Mouse (Mus musculus): Measurements from ENCODE around the gene Ksr2. TPM values are rescaled to one million over a fixed set of nuclear protein-coding genes. Genes with fewer than 3 reads are reported as not detected.

Gene Ksr2
- total RNA-seq, 2 experiments from 2014 or later = 40.3 to 44.6 TPM

- TF ChIP-seq CTCF (conservative IDR thresholded peaks at IDR 0.05) = no peak
- no peak within 1 kb of the TSS for H3K27ac ChIP-seq
- no peak within 1 kb of the TSS for H3K4me3 ChIP-seq
- DNase-seq (ENCODE audit: low spot score in 2 of 2) = no peak
Measured at GRCm38 (mm10) chr5:117780681-117781080, 366.9 kb downstream of the Ksr2 start, which contains the start of gene Nos1. Gene Nos1 (plus strand): TSS chr5:117781032.

GRCm38 (mm10) chr5:117781178-117781577, 367.4 kb downstream of the Ksr2 start:
- Histone ChIP-seq H3K27ac (no peak overlapping the region), H3K4me3 (no peak overlapping the region)
- DNase-seq (ENCODE audit: low spot score in 2 of 2) = no peak
- TF ChIP-seq CTCF (conservative IDR thresholded peaks at IDR 0.05) = no peak

- H3K27ac ChIP-seq = no peak overlapping the region
- DNase-seq (ENCODE audit: low spot score in 2 of 2) = peak in 1 of 2 experiments; percentile 16
Measured at GRCm38 (mm10) chr5:117790071-117790470, 376.3 kb downstream of the Ksr2 start.

GRCm38 (mm10) chr5:117791875-117792274, 378.1 kb downstream of the Ksr2 start:
- no peak overlapping the region for H3K27ac ChIP-seq
- DNase-seq (ENCODE audit: low spot score in 2 of 2) = peak in 1 of 2 experiments; percentile 4
- no peak for TF ChIP-seq CTCF (conservative IDR thresholded peaks at IDR 0.05)
- H3K4me3 ChIP-seq = no peak overlapping the region

More at GRCm38 (mm10) chr5:117790071-117790470, 376.3 kb downstream of the Ksr2 start:
- H3K4me3 ChIP-seq = no peak overlapping the region
- no peak for TF ChIP-seq CTCF (conservative IDR thresholded peaks at IDR 0.05)

- TF ChIP-seq CTCF (conservative IDR thresholded peaks at IDR 0.05) = no peak
- no peak for DNase-seq (ENCODE audit: low spot score in 2 of 2)
- no peak overlapping the region for H3K4me3 ChIP-seq
- no peak overlapping the region for H3K27ac ChIP-seq
Measured at GRCm38 (mm10) chr5:117800849-117801248, 387.0 kb downstream of the Ksr2 start.

GRCm38 (mm10) chr5:117802071-117802521, 388.3 kb downstream of the Ksr2 start:
- H3K27ac ChIP-seq = no peak overlapping the region
- TF ChIP-seq CTCF (conservative IDR thresholded peaks at IDR 0.05) = no peak

GRCm38 (mm10) chr5:117803551-117803950, 389.8 kb downstream of the Ksr2 start:
- DNase-seq (ENCODE audit: low spot score in 2 of 2) = no peak
- no peak for TF ChIP-seq CTCF (conservative IDR thresholded peaks at IDR 0.05)
- H3K27ac ChIP-seq = peak overlapping the region; percentile 53; the same call in 1 of the 2 replicates
- H3K4me3 ChIP-seq = no peak overlapping the region

More at GRCm38 (mm10) chr5:117802071-117802521, 388.3 kb downstream of the Ksr2 start:
- no peak overlapping the region for H3K4me3 ChIP-seq
- no peak for DNase-seq (ENCODE audit: low spot score in 2 of 2)

- TF ChIP-seq CTCF (conservative IDR thresholded peaks at IDR 0.05) = no peak
- Histone ChIP-seq H3K4me3 (no peak overlapping the region), H3K27ac (no peak overlapping the region)
- no peak for DNase-seq (ENCODE audit: low spot score in 2 of 2)
Measured at GRCm38 (mm10) chr5:117810930-117811329, 397.1 kb downstream of the Ksr2 start.

GRCm38 (mm10) chr5:117818800-117819199, 405.0 kb downstream of the Ksr2 start:
- Histone ChIP-seq H3K4me3 (no peak overlapping the region), H3K27ac (no peak overlapping the region; the same call in 1 of the 2 replicates)
- DNase-seq (ENCODE audit: low spot score in 2 of 2) = no peak
- no peak for TF ChIP-seq CTCF (conservative IDR thresholded peaks at IDR 0.05)

- H3K27ac ChIP-seq = no peak overlapping the region
- H3K4me3 ChIP-seq = no peak overlapping the region
- no peak for TF ChIP-seq CTCF (conservative IDR thresholded peaks at IDR 0.05)
- no peak for DNase-seq (ENCODE audit: low spot score in 2 of 2)
Measured at GRCm38 (mm10) chr5:117820445-117820844, 406.6 kb downstream of the Ksr2 start.

- no peak for DNase-seq (ENCODE audit: low spot score in 2 of 2)
- Histone ChIP-seq H3K4me3 (no peak overlapping the region), H3K27ac (no peak overlapping the region)
- TF ChIP-seq CTCF (conservative IDR thresholded peaks at IDR 0.05) = no peak
Measured at GRCm38 (mm10) chr5:117823811-117824210, 410.0 kb downstream of the Ksr2 start.

GRCm38 (mm10) chr5:117824486-117824885, 410.7 kb downstream of the Ksr2 start:
- no peak overlapping the region for H3K27ac ChIP-seq
- H3K4me3 ChIP-seq = no peak overlapping the region
- DNase-seq (ENCODE audit: low spot score in 2 of 2) = no peak
- TF ChIP-seq CTCF (conservative IDR thresholded peaks at IDR 0.05) = peak; percentile 61

Other genes with a start within 250 kb of the Ksr2 start
- gene Pebp1, start 126.4 kb upstream of the Ksr2 start, total RNA-seq (2021) = 100 to 1,000 TPM; 696 to 743 TPM
- 1 to 10 TPM; 1.5 to 2.1 TPM for gene Vsig10, start 94.9 kb upstream of the Ksr2 start, total RNA-seq (2021)
- 100 to 1,000 TPM; 262 to 264 TPM for gene Wsb2, start 56.7 kb upstream of the Ksr2 start, total RNA-seq (2021)
- gene Rfc5, start 25.0 kb upstream of the Ksr2 start, total RNA-seq (2021) = 10 to 100 TPM; 13.8 to 18.5 TPM